Mouse (Mus musculus): ENCODE measurements around the gene Crlf1. TPM values are rescaled to one million over a fixed set of nuclear protein-coding genes. Genes with fewer than 3 reads are reported as not detected.

The Crlf1 gene
- polyA plus RNA-seq, 1 experiment from 2014 or later: 3.8 TPM

GRCm38 (mm10) chr8:70458462-70458861, 34.5 kb upstream of the Crlf1 start:
- H3K27ac ChIP-seq (ENCODE audit: low read depth, low read length): no peak overlapping the region
- H3K36me3 ChIP-seq (ENCODE audit: control insufficient read depth, insufficient read depth, low read length): peaks cover 2% of the 10 kb centered on the region; the same call in 1 of the 2 replicates
- no peak overlapping the region for H3K4me3 ChIP-seq (ENCODE audit: low read depth, low read length)
- no peak for ATAC-seq (replicated peaks; ENCODE audit: low FRiP score)
- H3K27me3 ChIP-seq (replicated peaks; ENCODE audit: control insufficient read depth, insufficient read depth, low read length): 0 out of 2 replicates have a peak, but pooled peaks cover 2% of the 10 kb centered on the region
- H3K4me2 ChIP-seq: no peak overlapping the region
- H3K9ac ChIP-seq (ENCODE audit: low read depth, low read length): no peak overlapping the region
- DNase-seq (ENCODE audit: low spot score): no peak
- no peaks in the 10 kb centered on the region for H3K9me3 ChIP-seq (ENCODE audit: control insufficient read depth, low read length)
- WGBS: 72% methylated on average over 3 of the region's 3 CpGs
- H3K4me1 ChIP-seq (replicated peaks; ENCODE audit: control insufficient read depth, insufficient read depth, low read length): no peaks in the 10 kb centered on the region; the same call in 1 of the 2 replicates

DNA sequence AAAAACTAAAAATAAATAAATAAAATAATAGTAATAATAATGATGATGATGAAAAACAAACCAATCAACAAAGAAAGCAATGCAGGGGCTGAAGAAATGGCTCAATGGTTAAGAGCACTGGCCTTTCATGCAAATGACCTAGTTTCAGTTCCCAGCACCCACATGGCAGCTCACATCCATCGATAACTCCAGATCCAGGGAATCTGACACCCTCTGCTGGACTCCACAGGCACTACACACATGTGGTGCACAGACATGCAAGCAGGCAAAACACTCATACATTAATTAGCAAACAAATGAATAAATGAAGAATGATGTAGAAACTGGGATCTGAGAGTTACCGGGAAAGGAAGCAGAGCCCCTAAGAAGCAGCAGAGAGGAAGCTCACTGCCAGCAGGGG, 33.3 kb upstream of the Crlf1 start:
- H3K9me3 ChIP-seq (ENCODE audit: control insufficient read depth, low read length): no peaks in the 10 kb centered on the region
- no peak overlapping the region for H3K4me3 ChIP-seq (ENCODE audit: low read depth, low read length)
- WGBS: 95% methylated on average over 2 of the region's 2 CpGs
- DNase-seq (ENCODE audit: low spot score): no peak
- ATAC-seq (replicated peaks; ENCODE audit: low FRiP score): no peak
- H3K4me1 ChIP-seq (replicated peaks; ENCODE audit: control insufficient read depth, insufficient read depth, low read length): no peaks in the 10 kb centered on the region; the same call in 1 of the 2 replicates
- H3K27ac ChIP-seq (ENCODE audit: low read depth, low read length): no peak overlapping the region
- H3K4me2 ChIP-seq: no peak overlapping the region
- H3K27me3 ChIP-seq (replicated peaks; ENCODE audit: control insufficient read depth, insufficient read depth, low read length): no peaks in the 10 kb centered on the region
- no peak overlapping the region for H3K9ac ChIP-seq (ENCODE audit: low read depth, low read length)
- peaks cover 2% of the 10 kb centered on the region; the same call in 1 of the 2 replicates for H3K36me3 ChIP-seq (ENCODE audit: control insufficient read depth, insufficient read depth, low read length)

- H3K9me3 ChIP-seq (ENCODE audit: control insufficient read depth, low read length): no peaks in the 10 kb centered on the region
- H3K27ac ChIP-seq (ENCODE audit: low read depth, low read length): no peak overlapping the region
- H3K4me1 ChIP-seq (replicated peaks; ENCODE audit: control insufficient read depth, insufficient read depth, low read length): no peaks in the 10 kb centered on the region; the same call in 1 of the 2 replicates
- H3K9ac ChIP-seq (ENCODE audit: low read depth, low read length): no peak overlapping the region
- H3K4me3 ChIP-seq (ENCODE audit: low read depth, low read length): no peak overlapping the region
- no peak overlapping the region for H3K4me2 ChIP-seq
- peaks cover 2% of the 10 kb centered on the region; the same call in 1 of the 2 replicates for H3K36me3 ChIP-seq (ENCODE audit: control insufficient read depth, insufficient read depth, low read length)
- WGBS: 92% methylated on average over 5 of the region's 5 CpGs
- DNase-seq (ENCODE audit: low spot score) (no peak), ATAC-seq (replicated peaks; ENCODE audit: low FRiP score) (no peak)
- no peaks in the 10 kb centered on the region for H3K27me3 ChIP-seq (replicated peaks; ENCODE audit: control insufficient read depth, insufficient read depth, low read length)
Observed at GRCm38 (mm10) chr8:70460199-70460598, 32.8 kb upstream of the Crlf1 start.

DNA sequence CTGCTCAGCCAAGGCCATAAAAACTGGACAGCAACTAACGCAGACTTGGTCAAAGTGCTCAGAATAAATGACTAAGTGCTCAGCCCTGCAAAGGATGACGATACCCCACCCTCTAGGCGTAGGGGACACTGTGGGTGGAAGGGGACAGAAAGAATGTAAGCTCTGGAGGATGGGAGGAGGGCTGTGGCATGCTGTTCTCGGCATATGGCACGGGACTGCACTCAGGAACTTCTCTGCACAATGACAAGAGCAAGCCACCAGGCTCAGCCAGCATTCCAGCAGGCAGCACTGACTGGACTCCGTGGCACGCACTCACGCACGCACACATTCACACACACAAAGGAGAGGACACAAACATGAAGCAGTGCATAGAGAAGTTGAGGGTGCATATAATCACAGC, 32.4 kb upstream of the Crlf1 start:
- H3K4me3 ChIP-seq (ENCODE audit: low read depth, low read length): no peak overlapping the region
- H3K9ac ChIP-seq (ENCODE audit: low read depth, low read length): no peak overlapping the region
- H3K27me3 ChIP-seq (replicated peaks; ENCODE audit: control insufficient read depth, insufficient read depth, low read length): no peaks in the 10 kb centered on the region
- H3K4me1 ChIP-seq (replicated peaks; ENCODE audit: control insufficient read depth, insufficient read depth, low read length): no peaks in the 10 kb centered on the region; the same call in 1 of the 2 replicates
- no peaks in the 10 kb centered on the region for H3K9me3 ChIP-seq (ENCODE audit: control insufficient read depth, low read length)
- no peak overlapping the region for H3K4me2 ChIP-seq
- ATAC-seq (replicated peaks; ENCODE audit: low FRiP score): no peak
- no peak overlapping the region for H3K27ac ChIP-seq (ENCODE audit: low read depth, low read length)
- DNase-seq (ENCODE audit: low spot score): no peak
- 89% methylated on average over 9 of the region's 9 CpGs for WGBS
- H3K36me3 ChIP-seq (ENCODE audit: control insufficient read depth, insufficient read depth, low read length): peaks cover 2% of the 10 kb centered on the region; the same call in 1 of the 2 replicates

DNA sequence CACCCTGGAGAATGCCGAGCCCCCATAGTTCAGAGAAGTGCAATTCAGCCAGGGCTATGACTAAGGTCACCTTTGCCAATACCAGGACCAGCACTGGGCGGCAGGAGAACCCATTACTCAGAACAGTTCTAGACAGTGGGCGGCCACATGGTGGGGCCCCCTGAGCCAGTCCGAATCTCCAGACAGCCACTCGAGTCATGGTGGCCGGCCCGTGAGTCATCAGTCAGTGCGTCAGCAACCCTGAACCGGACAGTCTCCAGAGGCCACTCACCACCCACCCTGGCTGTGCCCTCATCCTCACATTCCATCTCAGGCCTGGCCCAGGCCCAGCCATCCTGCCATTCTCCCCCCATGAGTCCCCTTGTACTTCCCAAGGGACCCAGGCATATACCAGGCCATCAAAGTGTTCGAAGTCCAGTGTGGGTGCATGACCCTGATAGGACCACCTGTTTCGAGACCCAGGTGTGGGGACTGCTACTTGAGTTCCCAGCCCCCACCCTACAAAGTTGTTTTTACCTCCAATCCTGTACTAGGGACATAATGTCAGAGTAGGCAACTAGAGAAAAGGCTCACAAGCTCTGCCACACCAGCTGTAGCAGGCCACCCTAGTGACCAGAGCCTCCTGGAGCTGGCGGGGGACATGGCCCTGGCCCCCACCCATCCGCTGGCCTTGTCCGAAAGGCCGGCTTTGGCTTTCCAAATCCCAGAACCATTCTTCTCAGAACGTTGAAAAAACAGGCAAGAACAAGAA, 31.0 kb upstream of the Crlf1 start:
- Histone ChIP-seq H3K9ac (ENCODE audit: low read depth, low read length) (no peak overlapping the region), H3K4me2 (no peak overlapping the region), H3K4me1 (replicated peaks; ENCODE audit: control insufficient read depth, insufficient read depth, low read length) (peaks cover 6% of the 10 kb centered on the region), H3K4me3 (ENCODE audit: low read depth, low read length) (no peak overlapping the region), H3K27me3 (replicated peaks; ENCODE audit: control insufficient read depth, insufficient read depth, low read length) (no peaks in the 10 kb centered on the region), H3K36me3 (ENCODE audit: control insufficient read depth, insufficient read depth, low read length) (peaks cover 2% of the 10 kb centered on the region; the same call in 1 of the 2 replicates), H3K9me3 (ENCODE audit: control insufficient read depth, low read length) (no peaks in the 10 kb centered on the region), H3K27ac (ENCODE audit: low read depth, low read length) (no peak overlapping the region)
- ATAC-seq (replicated peaks; ENCODE audit: low FRiP score) (no peak), DNase-seq (ENCODE audit: low spot score) (no peak)
- WGBS: 88% methylated on average over 16 of the region's 16 CpGs

- WGBS: 94% methylated on average over 8 of the region's 8 CpGs
- Histone ChIP-seq H3K9me3 (ENCODE audit: control insufficient read depth, low read length) (no peaks in the 10 kb centered on the region), H3K27ac (ENCODE audit: low read depth, low read length) (no peak overlapping the region), H3K4me2 (no peak overlapping the region), H3K36me3 (ENCODE audit: control insufficient read depth, insufficient read depth, low read length) (peaks cover 2% of the 10 kb centered on the region; the same call in 1 of the 2 replicates), H3K27me3 (replicated peaks; ENCODE audit: control insufficient read depth, insufficient read depth, low read length) (no peaks in the 10 kb centered on the region), H3K9ac (ENCODE audit: low read depth, low read length) (no peak overlapping the region), H3K4me1 (replicated peaks; ENCODE audit: control insufficient read depth, insufficient read depth, low read length) (peaks cover 10% of the 10 kb centered on the region), H3K4me3 (ENCODE audit: low read depth, low read length) (no peak overlapping the region)
- DNase-seq (ENCODE audit: low spot score) (no peak), ATAC-seq (replicated peaks; ENCODE audit: low FRiP score) (no peak)
Observed at GRCm38 (mm10) chr8:70462516-70462813, 30.5 kb upstream of the Crlf1 start.

DNA sequence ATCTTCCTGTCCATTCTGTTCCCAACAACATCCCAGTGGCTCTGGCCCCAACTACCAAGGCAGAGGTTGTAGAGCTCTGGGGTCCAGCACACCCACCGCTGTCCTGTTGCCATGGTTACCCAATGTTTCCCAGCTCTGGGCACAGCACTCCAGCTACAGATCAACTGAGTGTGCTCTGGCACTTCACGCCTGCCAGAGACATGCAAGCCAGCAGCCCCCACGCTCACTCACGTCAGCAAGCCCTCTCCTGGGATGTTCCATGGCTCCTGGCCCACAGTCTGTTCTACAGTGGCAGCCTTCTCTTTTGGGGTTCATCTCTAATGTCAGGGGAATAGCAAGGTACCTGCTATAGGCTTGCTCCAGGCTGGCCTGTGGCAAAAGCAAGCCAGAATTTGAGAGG, 29.7 kb upstream of the Crlf1 start:
- H3K9me3 ChIP-seq (ENCODE audit: control insufficient read depth, low read length): no peaks in the 10 kb centered on the region
- 88% methylated on average over 4 of the region's 4 CpGs for WGBS
- peaks cover 2% of the 10 kb centered on the region; the same call in 1 of the 2 replicates for H3K36me3 ChIP-seq (ENCODE audit: control insufficient read depth, insufficient read depth, low read length)
- H3K27ac ChIP-seq (ENCODE audit: low read depth, low read length): no peak overlapping the region
- H3K27me3 ChIP-seq (replicated peaks; ENCODE audit: control insufficient read depth, insufficient read depth, low read length): no peaks in the 10 kb centered on the region
- DNase-seq (ENCODE audit: low spot score) (no peak), ATAC-seq (replicated peaks; ENCODE audit: low FRiP score) (no peak)
- H3K9ac ChIP-seq (ENCODE audit: low read depth, low read length): no peak overlapping the region
- peaks cover 10% of the 10 kb centered on the region for H3K4me1 ChIP-seq (replicated peaks; ENCODE audit: control insufficient read depth, insufficient read depth, low read length)
- no peak overlapping the region for H3K4me2 ChIP-seq
- no peak overlapping the region for H3K4me3 ChIP-seq (ENCODE audit: low read depth, low read length)

DNA sequence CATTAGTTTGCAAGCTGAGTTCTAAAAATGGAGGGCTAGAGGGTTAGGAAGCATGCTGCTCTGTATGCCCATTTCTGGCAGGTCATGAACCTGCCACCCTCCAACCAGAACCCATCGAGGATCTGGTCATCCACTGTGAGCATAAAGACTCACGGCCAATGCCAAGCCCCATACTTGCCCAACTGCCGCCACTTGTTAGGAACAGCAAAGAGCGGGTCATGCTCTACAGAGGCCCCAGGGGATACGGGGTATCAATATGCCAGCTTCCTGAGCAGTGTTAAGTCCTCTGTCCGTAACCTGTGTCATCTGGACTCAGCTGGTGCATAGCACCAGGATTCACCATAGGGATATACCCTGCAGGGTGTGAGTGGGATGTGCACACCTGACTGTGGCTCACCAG, 28.8 kb upstream of the Crlf1 start:
- H3K9me3 ChIP-seq (ENCODE audit: control insufficient read depth, low read length): no peaks in the 10 kb centered on the region
- peaks cover 2% of the 10 kb centered on the region; the same call in 1 of the 2 replicates for H3K36me3 ChIP-seq (ENCODE audit: control insufficient read depth, insufficient read depth, low read length)
- no peaks in the 10 kb centered on the region for H3K27me3 ChIP-seq (replicated peaks; ENCODE audit: control insufficient read depth, insufficient read depth, low read length)
- ATAC-seq (replicated peaks; ENCODE audit: low FRiP score): no peak
- H3K4me3 ChIP-seq (ENCODE audit: low read depth, low read length): no peak overlapping the region
- no peak overlapping the region for H3K9ac ChIP-seq (ENCODE audit: low read depth, low read length)
- no peak for DNase-seq (ENCODE audit: low spot score)
- peaks cover 15% of the 10 kb centered on the region for H3K4me1 ChIP-seq (replicated peaks; ENCODE audit: control insufficient read depth, insufficient read depth, low read length)
- 86% methylated on average over 6 of the region's 6 CpGs for WGBS
- H3K4me2 ChIP-seq: no peak overlapping the region
- no peak overlapping the region for H3K27ac ChIP-seq (ENCODE audit: low read depth, low read length)

DNA sequence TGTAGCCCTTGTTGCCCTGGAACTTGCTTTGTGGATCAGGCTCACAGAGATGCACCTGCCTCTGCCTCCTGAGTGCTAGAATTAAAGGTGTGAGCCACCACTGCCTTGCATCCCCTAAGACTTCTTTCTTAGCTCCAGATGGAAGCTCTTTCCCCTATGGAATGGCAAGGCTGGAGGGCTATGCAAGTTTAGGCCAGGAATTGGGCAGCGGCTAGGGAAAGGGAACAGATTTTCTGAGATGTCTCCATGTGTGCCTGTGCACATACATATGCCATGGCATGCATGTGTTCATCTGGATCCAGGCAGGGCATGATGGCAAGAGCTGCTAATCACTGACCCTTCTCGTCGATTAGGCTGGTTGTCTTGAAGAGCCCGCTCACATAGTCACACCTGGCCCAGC, 27.3 kb upstream of the Crlf1 start:
- H3K9ac ChIP-seq (ENCODE audit: low read depth, low read length): no peak overlapping the region
- no peaks in the 10 kb centered on the region; the same call in 1 of the 2 replicates for H3K36me3 ChIP-seq (ENCODE audit: control insufficient read depth, insufficient read depth, low read length)
- no peaks in the 10 kb centered on the region for H3K27me3 ChIP-seq (replicated peaks; ENCODE audit: control insufficient read depth, insufficient read depth, low read length)
- DNase-seq (ENCODE audit: low spot score): no peak
- no peak overlapping the region for H3K27ac ChIP-seq (ENCODE audit: low read depth, low read length)
- WGBS: 91% methylated on average over 4 of the region's 4 CpGs
- peaks cover 27% of the 10 kb centered on the region for H3K4me1 ChIP-seq (replicated peaks; ENCODE audit: control insufficient read depth, insufficient read depth, low read length)
- ATAC-seq (replicated peaks; ENCODE audit: low FRiP score): no peak
- no peak overlapping the region for H3K4me3 ChIP-seq (ENCODE audit: low read depth, low read length)
- no peaks in the 10 kb centered on the region for H3K9me3 ChIP-seq (ENCODE audit: control insufficient read depth, low read length)
- H3K4me2 ChIP-seq: no peak overlapping the region
